Mouse (Mus musculus) cerebral cortex, adult 2 months (tissue): ENCODE data around the gene Tekt5.

Source experiments
- WGBS: fragments of 180-500 bp; shearing (Covaris S2); methylation state at CpG from one replicate; pipeline ENCODE4 v1.1.7; 2018; 5-methylcytosine and 5-hydroxymethylcytosine counted together

The Tekt5 gene

GRCm38 (mm10) chr16:10394699-10395540 lies at the start of gene Tekt5:
Gene Tekt5 (minus strand): TSS chr16:10395490.
- WGBS = 11% methylated on average over 37 of the region's 37 CpGs

GRCm38 (mm10) chr16:10441761-10442160 lies 46.5 kb upstream of the Tekt5 start:
- WGBS = 92% methylated on average over 4 of the region's 4 CpGs

GRCm38 (mm10) chr16:10441328-10441727 lies 46.0 kb upstream of the Tekt5 start:
- 74% methylated on average over 6 of the region's 6 CpGs for WGBS

GRCm38 (mm10) chr16:10438055-10438454 lies 42.8 kb upstream of the Tekt5 start:
- 47% methylated on average over 5 of the region's 5 CpGs for WGBS

- 94% methylated on average over 6 of the region's 6 CpGs for WGBS
Observed at GRCm38 (mm10) chr16:10436166-10436565, 40.9 kb upstream of the Tekt5 start.

- 89% methylated on average over 5 of the region's 5 CpGs for WGBS
Observed at GRCm38 (mm10) chr16:10433344-10433743, 38.1 kb upstream of the Tekt5 start.

- 72% methylated on average over 4 of the region's 4 CpGs for WGBS
Observed at GRCm38 (mm10) chr16:10432387-10432786, 37.1 kb upstream of the Tekt5 start.

GRCm38 (mm10) chr16:10431911-10432310 lies 36.6 kb upstream of the Tekt5 start:
- 88% methylated on average over 1 of the region's 1 CpGs for WGBS

- 75% methylated on average over 9 of the region's 9 CpGs for WGBS
Observed at GRCm38 (mm10) chr16:10420447-10421054, 25.3 kb upstream of the Tekt5 start.

- 88% methylated on average over 9 of the region's 9 CpGs for WGBS
Observed at GRCm38 (mm10) chr16:10417723-10418259, 22.5 kb upstream of the Tekt5 start.

- 87% methylated on average over 4 of the region's 4 CpGs for WGBS
Observed at GRCm38 (mm10) chr16:10416866-10417265, 21.6 kb upstream of the Tekt5 start.

- 51% methylated on average over 6 of the region's 6 CpGs for whole genome bisulfite sequencing
Observed at GRCm38 (mm10) chr16:10415976-10416375, 20.7 kb upstream of the Tekt5 start.

GRCm38 (mm10) chr16:10411764-10412746 lies 16.8 kb upstream of the Tekt5 start, which contains the start of gene Nubp1:
Gene Nubp1 (plus strand): TSS chr16:10411948.
- 2% methylated on average over 56 of the region's 56 CpGs for WGBS

- WGBS = 21% methylated on average over 7 of the region's 7 CpGs
Observed at GRCm38 (mm10) chr16:10399160-10399559, 3.9 kb upstream of the Tekt5 start.

GRCm38 (mm10) chr16:10398755-10399154 lies 3.5 kb upstream of the Tekt5 start:
- 83% methylated on average over 5 of the region's 5 CpGs for WGBS

- WGBS = 84% methylated on average over 9 of the region's 9 CpGs
Observed at GRCm38 (mm10) chr16:10392587-10392986, 2.7 kb downstream of the Tekt5 start.

GRCm38 (mm10) chr16:10388634-10389365 lies 6.5 kb downstream of the Tekt5 start:
- WGBS = 94% methylated on average over 6 of the region's 6 CpGs

GRCm38 (mm10) chr16:10385261-10385660 lies 10.0 kb downstream of the Tekt5 start:
- 84% methylated on average over 12 of the region's 12 CpGs for WGBS

GRCm38 (mm10) chr16:10384544-10384943 lies 10.7 kb downstream of the Tekt5 start:
- 87% methylated on average over 3 of the region's 3 CpGs for WGBS

- WGBS = 59% methylated on average over 8 of the region's 8 CpGs
Observed at GRCm38 (mm10) chr16:10384060-10384497, 11.2 kb downstream of the Tekt5 start.

GRCm38 (mm10) chr16:10379531-10379930 lies 15.8 kb downstream of the Tekt5 start:
- WGBS = 63% methylated on average over 2 of the region's 2 CpGs
